Mouse (Mus musculus) CH12.LX (cell line): Measurements from ENCODE around the gene Rgs2. TPM values are rescaled to one million over a fixed set of nuclear protein-coding genes. Genes with fewer than 3 reads are reported as not detected.
A peak's percentile ranks its signal among the peaks of the same experiment; 100 is the strongest.

ENCODE experiments used
- DNase-seq: peaks from one replicate; pipeline ENCODE4 v3.0.0-alpha.2; 2013; ENCODE audit errors: extremely low read depth
- H3K27ac ChIP-seq: 2 replicates; pipeline ENCODE4 v1.5.1; 2012; ENCODE audit warnings: low read depth, mild to moderate bottlenecking, control low read depth, moderate library complexity; ENCODE audit not compliant: insufficient read depth
- H3K27me3 ChIP-seq: replicated peaks from 2 replicates; pipeline ENCODE3; 2012; ENCODE audit warnings: inconsistent platforms
- H3K36me3 ChIP-seq, 2 experiments: replicated peaks in 1 of 2; 2 replicates each; pipeline versions ENCODE3 to v1.6.1; 2012; ENCODE audit warnings: inconsistent platforms in 1 of 2, low read length in 1 of 2, mild to moderate bottlenecking in 1 of 2, mixed read lengths in 1 of 2, moderate library complexity in 1 of 2; ENCODE audit not compliant: control insufficient read depth in 1 of 2, insufficient read depth in 1 of 2
- H3K4me1 ChIP-seq, 2 experiments: 2 replicates each; pipeline ENCODE4 v1.6.1; 2012; ENCODE audit warnings: inconsistent platforms in 1 of 2, moderate library complexity in 1 of 2; ENCODE audit not compliant: insufficient read depth in 2 of 2, control insufficient read depth in 1 of 2
- H3K4me2 ChIP-seq: 2 replicates; pipeline ENCODE4 v1.6.1; 2012; ENCODE audit warnings: low read depth, mild to moderate bottlenecking, control low read depth; ENCODE audit not compliant: poor library complexity, insufficient read depth, severe bottlenecking
- H3K4me3 ChIP-seq, 3 experiments: fragments of 150-350 bp in 1 of 3; sonication (generic) in 1 of 3; replicated peaks in 1 of 3; 2 replicates each; pipeline versions ENCODE3 to v1.5.1; 2011 to 2012; ENCODE audit warnings: low read depth in 2 of 3, low read length in 2 of 3, mild to moderate bottlenecking in 2 of 3, moderate library complexity in 2 of 3, control low read depth in 1 of 3, improper control_type of control experiment in 1 of 3, inconsistent platforms in 1 of 3, mixed read lengths in 1 of 3; ENCODE audit not compliant: poor library complexity in 1 of 3
- H3K79me2 ChIP-seq: replicated peaks from 2 replicates; pipeline ENCODE4 v1.6.1; 2012; ENCODE audit warnings: mild to moderate bottlenecking, moderate library complexity; ENCODE audit not compliant: control insufficient read depth, poor library complexity, insufficient read depth, severe bottlenecking; ENCODE audit errors: extremely low read depth
- H3K9ac ChIP-seq: 2 replicates; pipeline ENCODE4 v1.6.1; 2012; ENCODE audit warnings: low read depth, mild to moderate bottlenecking, control low read depth, moderate library complexity; ENCODE audit not compliant: insufficient read depth
- H3K9me3 ChIP-seq: replicated peaks from 2 replicates; pipeline ENCODE3; 2012; ENCODE audit warnings: low read length, inconsistent platforms, mixed read lengths
- CHD1 ChIP-seq: IDR thresholded peaks from 2 replicates; pipeline ENCODE4 v1.6.1; 2012; ENCODE audit warnings: low read depth, low read length, improper control_type of control experiment, inconsistent platforms
- CHD2 ChIP-seq: IDR thresholded peaks from 2 replicates; pipeline ENCODE4 v1.6.1; 2011; ENCODE audit warnings: low read length, improper control_type of control experiment
- CTCF ChIP-seq, 2 experiments: IDR thresholded peaks in 1 of 2; conservative IDR thresholded peaks in 1 of 2; 2 replicates each; pipeline ENCODE4 v1.5.1; 2011 to 2012; ENCODE audit warnings: low read depth in 2 of 2, low read length in 2 of 2, improper control_type of control experiment in 1 of 2, inconsistent platforms in 1 of 2, mild to moderate bottlenecking in 1 of 2, moderate library complexity in 1 of 2
- E2F4 ChIP-seq: IDR thresholded peaks from 2 replicates; pipeline ENCODE4 v1.6.1; 2011; ENCODE audit warnings: low read depth, low read length, improper control_type of control experiment; ENCODE audit not compliant: insufficient replicate concordance
- ELF1 ChIP-seq: IDR thresholded peaks from 2 replicates; pipeline ENCODE4 v1.6.1; 2014; ENCODE audit warnings: low read depth, mild to moderate bottlenecking, inconsistent platforms, low read length, improper control_type of control experiment
- GABPA ChIP-seq: IDR thresholded peaks from 2 replicates; pipeline ENCODE4 v1.6.1; 2012; ENCODE audit warnings: low read depth, low read length, improper control_type of control experiment, inconsistent platforms; ENCODE audit not compliant: insufficient replicate concordance
- HCFC1 ChIP-seq: IDR thresholded peaks from 2 replicates; pipeline ENCODE4 v1.6.1; 2012; ENCODE audit warnings: low read depth, mild to moderate bottlenecking, inconsistent platforms, low read length, improper control_type of control experiment
- JUN ChIP-seq: IDR thresholded peaks from 2 replicates; pipeline ENCODE4 v1.6.1; 2011; ENCODE audit warnings: low read depth, mild to moderate bottlenecking, low read length, improper control_type of control experiment, moderate library complexity; ENCODE audit not compliant: insufficient read depth
- KAT2A ChIP-seq: IDR thresholded peaks from 2 replicates; pipeline ENCODE4 v1.6.1; 2012; ENCODE audit warnings: low read length, improper control_type of control experiment, inconsistent platforms; ENCODE audit not compliant: insufficient replicate concordance
- MAX ChIP-seq: IDR thresholded peaks from 2 replicates; pipeline ENCODE4 v1.6.1; 2011; ENCODE audit warnings: low read length, improper control_type of control experiment
- MAZ ChIP-seq: IDR thresholded peaks from 2 replicates; pipeline ENCODE4 v1.6.1; 2012; ENCODE audit warnings: low read depth, mild to moderate bottlenecking, inconsistent platforms, low read length, improper control_type of control experiment, moderate library complexity
- MXI1 ChIP-seq: IDR thresholded peaks from 2 replicates; pipeline ENCODE4 v1.6.1; 2011; ENCODE audit warnings: mild to moderate bottlenecking, low read depth, low read length, improper control_type of control experiment
- MYC ChIP-seq: IDR thresholded peaks from 2 replicates; pipeline ENCODE4 v1.6.1; 2011; ENCODE audit warnings: low read depth, mild to moderate bottlenecking, improper control_type of control experiment, low read length
- NELFE ChIP-seq: IDR thresholded peaks from 2 replicates; pipeline ENCODE4 v1.6.1; 2011; ENCODE audit warnings: low read depth, low read length, improper control_type of control experiment
- PAX5 ChIP-seq: IDR thresholded peaks from 2 replicates; pipeline ENCODE4 v1.6.1; 2012; ENCODE audit warnings: low read length, inconsistent platforms, mixed read lengths
- RAD21 ChIP-seq: IDR thresholded peaks from 2 replicates; pipeline ENCODE4 v1.6.1; 2011; ENCODE audit warnings: low read depth, mild to moderate bottlenecking, low read length, improper control_type of control experiment, moderate library complexity
- SIN3A ChIP-seq: IDR thresholded peaks from 2 replicates; pipeline ENCODE4 v1.6.1; 2012; ENCODE audit warnings: low read length, improper control_type of control experiment, inconsistent platforms
- TCF12 ChIP-seq: IDR thresholded peaks from 2 replicates; pipeline ENCODE4 v1.6.1; 2014; ENCODE audit warnings: low read depth, mild to moderate bottlenecking, inconsistent platforms, low read length, improper control_type of control experiment
- UBTF ChIP-seq: IDR thresholded peaks from 2 replicates; pipeline ENCODE4 v1.6.1; 2012; ENCODE audit warnings: low read depth, mild to moderate bottlenecking, inconsistent platforms, low read length, improper control_type of control experiment, moderate library complexity
- USF1 ChIP-seq: IDR thresholded peaks from 2 replicates; pipeline ENCODE4 v1.6.1; 2014; ENCODE audit warnings: low read depth, mild to moderate bottlenecking, inconsistent platforms, low read length, improper control_type of control experiment
- ZKSCAN1 ChIP-seq: IDR thresholded peaks from 2 replicates; pipeline ENCODE4 v1.6.1; 2012; ENCODE audit warnings: low read depth, inconsistent platforms, low read length, improper control_type of control experiment, borderline replicate concordance
- ZMIZ1 ChIP-seq: IDR thresholded peaks from 2 replicates; pipeline ENCODE4 v1.6.1; 2012; ENCODE audit warnings: low read depth, mild to moderate bottlenecking, inconsistent platforms, low read length, improper control_type of control experiment
- ZNF384 ChIP-seq: IDR thresholded peaks from 2 replicates; pipeline ENCODE4 v1.6.1; 2012; ENCODE audit warnings: low read depth, low read length, improper control_type of control experiment, inconsistent platforms
- dilution Hi-C: fragments of 300-500 bp; cut with MboI; formaldehyde crosslinking; loops from 2 replicates; pipeline ENCODE4 v1.14.3; 2020; ENCODE audit warnings: low sequenced_read_pairs; ENCODE audit not compliant: extremely low pct_unique_long_range_greater_than_20kb, extremely low pct_ligation_motif_present
- in situ Hi-C: fragments of 300-500 bp; cut with MboI; formaldehyde crosslinking; loops from 3 replicates; pipeline ENCODE4 v1.14.3; 2019; ENCODE audit warnings: low sequenced_read_pairs, low pct_ligation_motif_present, low pct_unique_long_range_greater_than_20kb, mixed read lengths
- polyA plus RNA-seq: library from polyadenylated mRNA; unstranded; fragments of >175 nt; gene quantifications from 2 replicates; pipeline ENCODE4 v1.2.1, GENCODE M21; 2012; ENCODE audit warnings: low read depth; ENCODE audit not compliant: insufficient read length
- total RNA-seq, 2 experiments: library from RNA; depleted of rRNA; stranded (reverse); fragments of 300-350 nt in 1 of 2; fragments of >200 nt in 1 of 2; gene quantifications; 2 replicates each; pipeline ENCODE4 v1.2.3; 2012 to 2014

Gene Rgs2
- total and polyA plus RNA-seq, 3 experiments = 3.2 to 14.7 (median 11.0) TPM

DNA sequence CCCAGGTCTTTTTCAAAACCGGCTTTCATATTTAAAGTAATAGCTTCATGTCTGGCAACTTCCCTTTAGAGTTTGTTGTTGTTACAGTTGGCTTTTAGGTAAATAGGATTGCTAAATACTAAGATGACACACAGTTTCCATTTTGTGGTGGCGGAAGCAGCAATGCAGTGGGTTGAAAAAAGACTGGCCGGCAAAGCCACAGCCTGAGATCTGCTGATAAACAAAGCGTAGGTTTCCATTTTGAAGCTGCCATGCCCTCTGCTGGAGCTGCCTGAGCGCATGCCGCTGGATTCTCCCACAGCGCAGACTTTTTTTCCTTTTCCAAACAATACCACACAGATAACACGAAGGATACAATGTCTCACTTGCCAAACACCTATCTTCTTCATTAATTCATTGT, 2.6 kb upstream of the Rgs2 start (continued):
- TF ChIP-seq SIN3A (peak; percentile 84; the same call in 1 of the 2 replicates), MAZ (no peak), USF1 (no peak), PAX5 (no peak), TCF12 (no peak), HCFC1 (peak; percentile 50), MYC (peak; percentile 87), CHD1 (no peak), JUN (peak; percentile 91), MAX (no peak; the same call in 1 of the 2 replicates), ELF1 (peak; percentile 67), MXI1 (no peak), CHD2 (no peak), E2F4 (no peak), GABPA (no peak)

DNA sequence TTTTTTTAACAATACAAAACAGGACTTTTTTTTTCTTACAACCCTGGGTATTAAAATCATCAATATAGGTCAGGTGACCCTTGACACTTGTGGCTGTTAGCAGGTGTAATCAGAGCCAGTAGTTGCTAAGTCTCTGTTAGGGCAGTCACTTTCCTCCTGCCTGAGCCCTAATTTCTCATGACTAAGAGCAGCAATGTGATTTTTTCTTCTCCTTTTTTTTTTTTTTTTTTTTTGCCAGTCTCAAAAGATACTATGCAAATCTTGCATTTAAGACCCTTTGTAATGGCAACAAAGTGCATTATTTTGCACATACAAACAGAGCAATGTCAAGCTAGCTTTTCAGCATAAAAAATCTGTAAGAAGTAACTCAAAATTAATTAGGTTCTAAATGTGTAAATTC, 1.7 kb upstream of the Rgs2 start:
- no peaks in the 10 kb centered on the region for H3K27me3 ChIP-seq
- H3K9me3 ChIP-seq = no peaks in the 10 kb centered on the region
- TF ChIP-seq KAT2A (no peak), RAD21 (no peak), ZNF384 (peak; percentile 57; the same call in 1 of the 2 replicates), CTCF (conservative IDR thresholded peaks at IDR 0.05 in 1 of 2, IDR thresholded peaks at IDR 0.05 in 1 of 2; ENCODE audit: low read depth in 2 of 2, low read length in 2 of 2) (no peak), UBTF (no peak), MXI1 (no peak), ZKSCAN1 (no peak), ZMIZ1 (no peak), NELFE (no peak)
- no peak overlapping the region for H3K27ac ChIP-seq
- H3K4me1 ChIP-seq = peaks cover 0 to 41% of the 10 kb centered on the region in 2 experiments; a peak in 2 of 4 replicates
- H3K79me2 ChIP-seq = no peaks in the 10 kb centered on the region
- dilution Hi-C loops (no loop called here), in situ Hi-C loops (loop anchor here (10.0 to 25.0 kb wide), 2 partner anchors 182 to 191 kb away; partner anchors contain the start of gene Rgs13)
- H3K9ac ChIP-seq = no peak overlapping the region
- H3K36me3 ChIP-seq = peaks cover 2 to 13% of the 10 kb centered on the region in 2 experiments
- DNase-seq = no peak
- no peak overlapping the region for H3K4me2 ChIP-seq
- H3K4me3 ChIP-seq = no peak overlapping the region
